Mouse (Mus musculus) gastrocnemius, postnatal 36 days (tissue): Measurements from ENCODE around the gene H2-M10.1. TPM values are rescaled to one million over a fixed set of nuclear protein-coding genes. Genes with fewer than 3 reads are reported as not detected.
"Not testable (repeated sequence)": the region's sequence is repeated elsewhere in the genome, so short reads cannot be mapped to it uniquely, and the experiment has no call there.

Experiments
- DNase-seq, 2 experiments: peaks; one replicate each; pipeline ENCODE4 v3.0.0; 2022
- intact Hi-C: fragments of 180-260 bp; cut with DNase I; formaldehyde crosslinking; loops from one replicate; pipeline ENCODE4 v1.15.1; 2025
- long read RNA-seq, 2 experiments: library from polyadenylated mRNA; stranded (forward); transcript quantifications; one replicate each; pipeline ENCODE4 v2.0.0; 2021
- total RNA-seq, 2 experiments: library from RNA; stranded (reverse); gene quantifications; 2 replicates each; pipeline ENCODE4 v1.2.3; 2021

The H2-M10.1 gene
- total RNA-seq = not detected
- long read RNA-seq, experiment 1 = 0 reads
- long read RNA-seq, experiment 2 = 0 reads

GRCm38 (mm10) chr17:36326055-36326454, at the start of gene H2-M10.1:
H2-M10.1 (minus strand) TSS chr17:36326155.
- intact Hi-C loops = no loop called here
- no peak for DNase-seq

DNA sequence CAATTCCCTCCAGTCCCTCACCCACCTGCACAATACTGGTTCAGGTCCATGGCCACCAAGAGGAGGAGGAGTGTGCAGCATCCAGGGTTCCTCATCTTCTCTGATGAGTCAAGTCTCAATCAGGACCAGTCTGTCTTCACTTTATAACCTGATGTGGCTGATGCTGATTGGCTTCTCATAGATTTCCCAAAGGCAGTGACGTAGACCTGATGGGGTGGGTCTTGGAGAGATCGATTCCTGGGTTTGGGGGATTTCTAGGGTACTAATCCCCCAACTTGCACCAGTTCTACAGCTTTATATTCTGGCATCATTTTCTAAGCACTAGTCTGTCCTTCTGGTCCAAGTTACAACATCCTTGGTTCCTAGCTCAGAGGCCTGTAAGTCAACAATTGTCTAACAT, 42.4 kb upstream of the H2-M10.1 start, which contains the start of gene H2-M10.3:
Gene H2-M10.3 (minus strand): TSS at position 101 of the 400 bp plus-strand sequence.
- intact Hi-C loops, DNase-seq: not testable (repeated sequence)

DNA sequence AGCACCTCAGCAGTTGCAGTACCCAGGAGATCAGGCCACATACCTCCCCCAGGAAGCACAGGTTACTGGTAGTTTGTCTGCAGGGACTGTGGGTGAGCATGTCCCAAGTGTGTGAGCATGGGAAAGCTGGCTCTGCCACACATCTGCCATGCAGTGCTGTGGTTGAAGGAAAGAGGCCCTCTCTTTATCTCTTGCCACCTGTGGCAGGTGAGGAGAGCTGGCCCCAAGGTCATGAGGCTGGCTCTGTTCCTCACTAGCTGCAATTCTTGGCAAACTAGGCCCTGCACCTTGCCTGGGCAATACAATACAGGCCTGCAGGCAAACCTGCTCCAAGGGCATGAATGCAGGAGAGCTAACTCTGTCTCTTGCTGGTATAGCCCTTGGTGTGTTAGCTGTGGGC, 36.4 kb upstream of the H2-M10.1 start:
- DNase-seq = not testable (repeated sequence)
- intact Hi-C loops = loop anchor here (5.0 kb wide), 1 partner anchor 450 kb away; the partner anchor contains the start of gene H2-M10.6

GRCm38 (mm10) chr17:36357512-36357911, 31.6 kb upstream of the H2-M10.1 start:
- DNase-seq = not testable (repeated sequence)
- intact Hi-C loops = loop anchor here (2.0 to 5.0 kb wide), 2 partner anchors 61 to 430 kb away; no protein-coding TSS in a partner anchor

DNA sequence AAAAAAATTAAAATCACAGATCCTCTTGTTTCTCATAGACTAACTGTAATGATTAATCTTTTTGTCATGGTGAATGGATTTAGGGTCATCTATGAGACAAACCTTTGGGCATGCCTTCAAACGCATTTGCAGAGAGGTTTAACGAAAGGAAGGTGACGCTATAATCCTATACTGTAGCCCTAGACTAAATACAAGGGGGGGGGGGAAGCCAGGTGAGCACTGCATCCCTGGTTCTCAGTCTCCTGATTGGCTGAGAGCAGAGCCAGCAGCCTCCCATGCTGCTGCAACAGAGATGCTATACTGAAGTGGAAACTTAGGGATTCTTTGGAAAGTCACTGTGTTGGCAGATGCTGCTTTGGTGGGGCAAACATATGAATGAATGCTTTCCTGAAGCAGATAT, 29.8 kb upstream of the H2-M10.1 start:
- intact Hi-C loops = loop anchor here (2.0 to 5.0 kb wide), 3 partner anchors 47 to 432 kb away; no protein-coding TSS in a partner anchor
- no peak for DNase-seq

GRCm38 (mm10) chr17:36355343-36355742, 29.4 kb upstream of the H2-M10.1 start:
- intact Hi-C loops = loop anchor here (2.0 to 5.0 kb wide), 2 partner anchors 47 to 432 kb away; no protein-coding TSS in a partner anchor
- DNase-seq = peak in 1 of 2 experiments; percentile 45

- intact Hi-C loops = loop anchor here (5.0 kb wide), 1 partner anchor 107 kb away; no protein-coding TSS in a partner anchor
Observed at GRCm38 (mm10) chr17:36315689-36316253, 10.2 kb downstream of the H2-M10.1 start.

GRCm38 (mm10) chr17:36315041-36315688, 10.8 kb downstream of the H2-M10.1 start:
- DNase-seq = no peak
- intact Hi-C loops = loop anchor here (5.0 kb wide), 1 partner anchor 107 kb away; no protein-coding TSS in a partner anchor

More at GRCm38 (mm10) chr17:36315689-36316253, 10.2 kb downstream of the H2-M10.1 start:
- DNase-seq = no peak

DNA sequence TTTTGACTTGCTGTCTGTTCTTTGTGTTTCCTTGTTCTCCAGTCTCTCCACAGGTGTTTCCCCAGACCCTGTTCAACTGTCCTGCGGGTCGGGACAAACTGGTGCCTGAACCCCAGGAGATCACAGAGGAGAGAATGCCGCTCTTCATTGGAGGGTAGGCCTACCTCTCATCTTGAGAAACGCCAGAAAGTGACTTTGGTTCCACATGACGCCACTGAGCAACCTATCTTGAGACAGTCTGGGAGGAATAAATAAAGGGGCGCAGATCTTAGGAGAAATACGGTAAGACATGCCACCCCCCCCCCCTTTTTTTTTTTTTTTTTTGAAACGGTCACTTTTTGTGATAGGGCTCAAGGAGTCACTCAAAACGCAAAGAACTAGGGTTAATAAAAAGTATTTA, 11.4 kb downstream of the H2-M10.1 start:
- DNase-seq = no peak
- intact Hi-C loops = no loop called here

- DNase-seq = no peak
- intact Hi-C loops = loop anchor here (2.0 to 5.0 kb wide), 2 partner anchors 46 to 108 kb away; no protein-coding TSS in a partner anchor
Observed at GRCm38 (mm10) chr17:36309293-36309692, 16.7 kb downstream of the H2-M10.1 start.

DNA sequence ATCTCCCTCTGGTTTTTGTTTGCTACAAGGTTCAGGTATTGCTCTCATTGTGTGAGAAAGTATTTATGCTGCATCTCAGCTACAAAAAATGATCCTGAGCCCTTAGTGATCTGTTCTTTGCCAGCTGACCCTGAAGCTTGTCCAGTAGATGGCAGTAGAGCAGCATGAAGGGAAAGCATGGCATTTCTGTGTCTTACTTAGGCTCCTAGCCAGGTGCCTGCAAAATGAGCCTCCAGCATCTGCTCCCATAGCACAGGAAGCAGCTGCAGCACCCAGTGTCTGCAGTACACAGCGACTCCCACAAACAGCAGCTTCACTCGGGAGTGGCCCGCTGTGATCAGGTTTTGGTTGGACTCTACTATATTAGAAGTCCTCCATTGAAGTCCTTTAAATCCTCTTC, 17.1 kb downstream of the H2-M10.1 start:
- DNase-seq = peak; percentile 18 to 52
- intact Hi-C loops = loop anchor here (2.0 to 5.0 kb wide), 2 partner anchors 46 to 108 kb away; no protein-coding TSS in a partner anchor

DNA sequence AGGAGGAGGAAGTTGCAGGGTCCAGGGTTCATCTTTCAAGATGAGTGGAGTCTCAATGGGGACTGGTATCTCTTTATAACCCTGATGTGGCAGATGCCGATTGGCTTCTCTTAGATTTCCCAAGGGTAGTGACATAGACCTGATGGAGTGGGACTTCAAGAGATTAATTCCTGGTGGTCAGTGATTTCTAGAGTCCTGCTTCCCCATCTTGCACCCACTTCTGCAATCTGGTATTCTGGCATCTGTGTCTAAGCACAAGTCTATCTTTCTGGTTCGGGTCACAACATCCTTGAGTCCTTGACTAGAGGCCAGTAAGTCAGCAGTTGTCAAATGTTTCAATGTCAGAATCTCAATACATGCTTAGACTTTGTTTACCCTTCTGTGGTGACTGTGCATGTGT, 39.6 kb downstream of the H2-M10.1 start, which contains the start of gene H2-M10.2:
Gene H2-M10.2 (minus strand): TSS at position 101 of the 400 bp plus-strand sequence.
- intact Hi-C loops = no loop called here
- DNase-seq = no peak

DNA sequence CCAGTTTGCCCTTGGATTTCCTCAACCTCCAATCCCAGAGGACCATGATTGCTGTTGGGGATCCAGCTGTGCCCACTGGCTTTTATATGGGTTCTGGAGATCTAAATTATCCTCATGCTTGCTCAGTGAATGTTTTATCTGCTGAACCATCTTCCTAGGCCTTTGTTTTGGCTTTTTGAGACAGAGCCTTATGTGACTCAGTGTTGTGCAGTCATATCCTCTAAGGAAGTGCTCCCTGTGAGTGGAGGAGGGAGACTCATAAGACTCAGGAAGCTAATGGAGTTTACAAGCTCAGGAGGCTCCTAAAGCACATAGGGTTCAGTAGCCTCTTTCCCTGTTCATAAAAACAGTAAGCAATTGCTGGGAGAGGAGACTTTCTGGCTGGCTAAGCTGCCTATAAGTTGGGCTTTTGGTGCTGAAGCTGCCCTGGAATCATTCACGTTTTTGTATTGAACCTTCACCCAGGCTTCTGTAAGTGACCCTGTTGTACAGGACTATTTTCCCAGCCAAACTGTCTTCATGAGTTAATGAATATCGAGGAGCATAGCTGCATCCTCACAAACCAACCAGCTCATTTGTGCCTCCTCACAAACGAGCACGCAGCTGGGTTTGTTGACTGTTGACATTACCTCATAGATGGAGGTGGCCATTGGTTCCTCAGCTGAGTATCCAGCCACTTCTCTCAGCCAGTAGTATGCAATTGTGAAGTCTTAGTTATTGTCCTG, 44.3 kb downstream of the H2-M10.1 start:
- no peak for DNase-seq
- intact Hi-C loops = no loop called here

DNA sequence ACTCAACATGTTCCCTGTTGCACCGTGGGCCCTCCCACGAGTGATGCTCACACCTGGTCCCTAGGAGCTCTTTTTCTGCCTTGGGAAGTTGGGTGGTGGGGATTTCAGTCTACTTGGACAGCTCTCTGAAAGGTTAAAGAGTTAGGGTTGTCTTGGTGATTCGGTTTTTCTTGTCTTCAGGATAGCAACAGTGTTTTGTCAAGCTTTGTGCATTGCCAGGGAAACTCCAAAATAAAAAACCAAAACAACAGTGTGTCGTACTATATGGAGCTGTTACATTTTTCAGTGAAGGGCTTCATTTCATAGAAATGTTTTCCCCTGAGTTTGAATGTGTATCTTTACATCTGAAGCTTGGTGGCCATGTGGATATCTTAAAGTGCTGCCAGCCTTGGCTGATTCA, 51.2 kb downstream of the H2-M10.1 start:
- no peak for DNase-seq
- intact Hi-C loops = no loop called here

DNA sequence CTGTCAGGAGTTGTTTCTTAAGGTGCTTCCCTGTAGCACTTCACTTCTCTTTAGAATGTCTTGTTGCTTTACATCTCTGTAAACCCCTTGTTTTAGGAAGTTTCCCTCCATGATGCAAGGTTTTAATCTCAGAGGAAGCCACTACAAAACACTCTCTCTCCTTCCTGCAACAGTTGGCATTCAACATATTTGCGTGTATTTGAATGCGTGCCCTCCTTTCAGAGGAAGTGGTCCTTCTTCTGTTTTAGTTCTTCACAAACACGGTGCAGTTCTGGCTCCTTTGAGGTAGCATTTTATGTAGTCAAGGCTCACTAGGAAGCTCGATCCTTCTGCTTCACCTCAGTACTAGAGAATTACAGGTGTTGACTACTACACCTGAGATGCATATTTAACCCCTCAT, 52.2 kb downstream of the H2-M10.1 start:
- intact Hi-C loops = no loop called here
- no peak for DNase-seq

Other genes with a start within 250 kb of the H2-M10.1 start
- not detected for gene Gm19684, start 204.5 kb downstream of the H2-M10.1 start, total RNA-seq
- not detected for gene Gm7030, start 196.7 kb downstream of the H2-M10.1 start, total RNA-seq
- gene Gm8909, start 157.6 kb downstream of the H2-M10.1 start, total RNA-seq = not detected
- gene H2-T3, start 135.9 kb downstream of the H2-M10.1 start, total RNA-seq = under 1 TPM in 1 of 2 experiments, not detected in 1; 0.59 TPM
- gene Rpp21, start 68.1 kb downstream of the H2-M10.1 start, total RNA-seq = 10 to 100 TPM; 34.5 to 39.6 TPM
- gene Trim39, start 53.9 kb downstream of the H2-M10.1 start, total RNA-seq = 1 to 10 TPM; 4.0 to 5.9 TPM
- not detected for gene H2-M10.2, start 39.7 kb downstream of the H2-M10.1 start, total RNA-seq
- not detected for gene H2-M10.3, start 42.3 kb upstream of the H2-M10.1 start, total RNA-seq
- gene H2-M10.4, start 136.2 kb upstream of the H2-M10.1 start, total RNA-seq = not detected
- not detected for gene H2-M11, start 220.9 kb upstream of the H2-M10.1 start, total RNA-seq